Mouse (Mus musculus) limb, embryonic 11.5 days (tissue): ENCODE measurements around the gene Slc35d1. TPM values are rescaled to one million over a fixed set of nuclear protein-coding genes. Genes with fewer than 3 reads are reported as not detected.
"Not testable (repeated sequence)": the region's sequence is repeated elsewhere in the genome, so short reads cannot be mapped to it uniquely, and the experiment has no call there.

ENCODE experiments used
- ATAC-seq: fragments of 200-750 bp; cut with Nextera tagmentation; 2 replicates; pipeline ENCODE4 v1.8.0; 2017; ENCODE audit warnings: low read depth; ENCODE audit not compliant: insufficient number of reproducible peaks, low FRiP score, low TSS enrichment
- DNase-seq: peaks from one replicate; pipeline ENCODE4 v3.0.0-alpha.2; 2015; ENCODE audit warnings: low spot score
- H3K27ac ChIP-seq: fragments of 300-500 bp; sonication (generic); replicated peaks from 2 replicates; pipeline ENCODE4 v1.5.1; 2014; ENCODE audit warnings: low read depth, mild to moderate bottlenecking, low read length
- H3K27me3 ChIP-seq: fragments of 300-500 bp; sonication (generic); 2 replicates; pipeline ENCODE4 v1.6.1; 2014; ENCODE audit warnings: mild to moderate bottlenecking, low read length, mixed read lengths; ENCODE audit not compliant: control insufficient read depth, insufficient read depth
- H3K36me3 ChIP-seq: fragments of 300-500 bp; sonication (generic); 2 replicates; pipeline ENCODE4 v1.6.1; 2014; ENCODE audit warnings: mild to moderate bottlenecking, low read length, moderate library complexity, mixed read lengths; ENCODE audit not compliant: control insufficient read depth, insufficient read depth
- H3K4me1 ChIP-seq: fragments of 300-500 bp; sonication (generic); 2 replicates; pipeline ENCODE4 v1.6.1; 2014; ENCODE audit warnings: low read length, mixed read lengths; ENCODE audit not compliant: control insufficient read depth, insufficient read depth
- H3K4me2 ChIP-seq: fragments of 300-500 bp; sonication (generic); 2 replicates; pipeline ENCODE4 v1.6.1; 2014; ENCODE audit warnings: low read depth, mild to moderate bottlenecking, moderate library complexity; ENCODE audit not compliant: severe bottlenecking
- H3K4me3 ChIP-seq: fragments of 300-500 bp; sonication (generic); 2 replicates; pipeline ENCODE4 v1.5.1; 2014; ENCODE audit warnings: low read depth, low read length
- H3K9ac ChIP-seq: fragments of 300-500 bp; sonication (generic); 2 replicates; pipeline ENCODE4 v1.6.1; 2014; ENCODE audit warnings: mild to moderate bottlenecking, low read length
- H3K9me3 ChIP-seq: fragments of 300-500 bp; sonication (generic); 2 replicates; pipeline ENCODE4 v1.6.1; 2016; ENCODE audit warnings: low read length; ENCODE audit not compliant: control insufficient read depth
- WGBS: fragments of 180-500 bp; shearing (Covaris S2); extraction: QIAGEN DNeasy Blood & Tissue Kit; methylation state at CpG from one replicate; pipeline ENCODE4 v1.1.7; 2014; 5-methylcytosine and 5-hydroxymethylcytosine counted together
- polyA plus RNA-seq: library from polyadenylated mRNA; unstranded; fragments of >200 nt; fragmentation: Nextera tagmentation; extraction: Ambion mirVana; gene quantifications from 2 replicates; pipeline ENCODE4 v1.2.1, GENCODE M21; 2014

Gene Slc35d1
- polyA plus RNA-seq, 1 experiment from 2014 or later = 11.3 TPM

GRCm38 (mm10) chr4:103178635-103179318 lies 36.2 kb downstream of the Slc35d1 start:
- Histone ChIP-seq H3K9ac (no peak overlapping the region), H3K36me3 (no peaks in the 10 kb centered on the region), H3K4me2 (no peak overlapping the region), H3K9me3 (no peaks in the 10 kb centered on the region), H3K4me3 (no peak overlapping the region), H3K27ac (no peak overlapping the region), H3K4me1 (no peaks in the 10 kb centered on the region), H3K27me3 (no peaks in the 10 kb centered on the region)
- 78% methylated on average over 7 of the region's 7 CpGs for WGBS
- DNase-seq (peak; percentile 38), ATAC-seq (no peak)

GRCm38 (mm10) chr4:103177681-103178080 lies 37.3 kb downstream of the Slc35d1 start:
- no peaks in the 10 kb centered on the region for H3K9me3 ChIP-seq
- DNase-seq (no peak), ATAC-seq (no peak)
- no peak overlapping the region for H3K4me2 ChIP-seq
- H3K9ac ChIP-seq = no peak overlapping the region
- H3K27me3 ChIP-seq = no peaks in the 10 kb centered on the region
- no peaks in the 10 kb centered on the region for H3K4me1 ChIP-seq
- no peak overlapping the region for H3K27ac ChIP-seq
- H3K36me3 ChIP-seq = no peaks in the 10 kb centered on the region
- no peak overlapping the region for H3K4me3 ChIP-seq
- 93% methylated on average over 1 of the region's 1 CpGs for WGBS

DNA sequence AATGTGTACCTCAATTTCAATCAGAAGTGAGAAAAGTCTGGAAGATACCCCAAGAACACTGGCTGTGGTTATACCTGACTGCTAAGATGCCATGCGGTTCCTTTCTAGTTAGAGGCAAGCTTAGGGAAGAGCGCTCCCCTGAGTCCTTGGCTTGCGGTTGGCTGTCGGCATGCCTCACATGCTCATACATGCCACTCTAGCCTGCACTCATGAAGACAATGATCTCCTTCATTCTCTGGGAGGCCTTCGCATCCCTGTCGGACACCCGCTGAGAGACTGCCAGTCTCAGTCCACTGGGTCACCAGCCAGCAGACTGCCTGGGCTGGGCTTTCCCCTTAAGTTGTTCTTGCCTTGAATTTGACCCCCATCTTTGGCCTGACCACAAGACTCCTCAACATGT lies 41.0 kb downstream of the Slc35d1 start:
- Histone ChIP-seq H3K36me3 (no peaks in the 10 kb centered on the region), H3K4me1 (no peaks in the 10 kb centered on the region)
- 89% methylated on average over 7 of the region's 7 CpGs for WGBS

GRCm38 (mm10) chr4:103173507-103173906 lies 41.5 kb downstream of the Slc35d1 start:
- no peak overlapping the region for H3K27ac ChIP-seq

More for the DNA sequence above, 41.0 kb downstream of the Slc35d1 start:
- H3K27me3 ChIP-seq = no peaks in the 10 kb centered on the region
- DNase-seq = no peak
- H3K27ac ChIP-seq = no peak overlapping the region
- no peaks in the 10 kb centered on the region for H3K9me3 ChIP-seq
- no peak overlapping the region for H3K9ac ChIP-seq
- H3K4me2 ChIP-seq = no peak overlapping the region
- ATAC-seq = no peak
- H3K4me3 ChIP-seq = no peak overlapping the region

GRCm38 (mm10) chr4:103171256-103171655 lies 43.7 kb downstream of the Slc35d1 start:
- H3K4me1 ChIP-seq = no peaks in the 10 kb centered on the region
- 89% methylated on average over 3 of the region's 3 CpGs for WGBS

More at GRCm38 (mm10) chr4:103173507-103173906, 41.5 kb downstream of the Slc35d1 start:
- WGBS = 82% methylated on average over 6 of the region's 6 CpGs
- H3K4me2 ChIP-seq = no peak overlapping the region
- H3K9ac ChIP-seq = no peak overlapping the region
- DNase-seq = no peak
- no peak overlapping the region for H3K4me3 ChIP-seq
- no peaks in the 10 kb centered on the region for H3K27me3 ChIP-seq
- H3K36me3 ChIP-seq = no peaks in the 10 kb centered on the region
- no peaks in the 10 kb centered on the region for H3K9me3 ChIP-seq
- no peak for ATAC-seq
- no peaks in the 10 kb centered on the region for H3K4me1 ChIP-seq

GRCm38 (mm10) chr4:103166198-103166597 lies 48.8 kb downstream of the Slc35d1 start:
- H3K9ac ChIP-seq, H3K27ac ChIP-seq, H3K9me3 ChIP-seq, ATAC-seq, H3K27me3 ChIP-seq, H3K4me2 ChIP-seq, H3K36me3 ChIP-seq, H3K4me1 ChIP-seq, H3K4me3 ChIP-seq, DNase-seq: not testable (repeated sequence)
- WGBS = 93% methylated on average over 1 of the region's 1 CpGs

More at GRCm38 (mm10) chr4:103171256-103171655, 43.7 kb downstream of the Slc35d1 start:
- Histone ChIP-seq H3K4me2 (no peak overlapping the region), H3K4me3 (no peak overlapping the region), H3K27ac (no peak overlapping the region), H3K27me3 (no peaks in the 10 kb centered on the region), H3K36me3 (no peaks in the 10 kb centered on the region), H3K9ac (no peak overlapping the region), H3K9me3 (no peaks in the 10 kb centered on the region)
- ATAC-seq = no peak
- no peak for DNase-seq

DNA sequence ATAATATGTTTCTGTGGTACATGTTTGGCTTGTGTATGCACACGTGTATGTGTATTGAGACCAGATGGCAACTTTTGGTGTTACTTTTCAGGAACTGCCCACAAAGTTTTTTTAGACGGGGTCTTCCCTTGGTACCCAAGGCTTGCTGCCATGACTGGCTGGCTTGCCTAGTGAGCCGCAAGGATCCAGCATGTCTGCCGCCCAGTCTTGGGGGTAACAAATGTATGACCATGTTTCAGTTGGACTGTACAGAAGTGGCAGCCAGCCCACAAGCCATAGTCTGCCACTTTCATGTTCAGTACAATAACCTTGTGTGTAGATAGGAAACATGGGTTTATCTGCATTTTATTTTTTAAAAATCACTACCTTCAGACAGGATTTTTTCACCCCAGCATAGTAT lies 56.2 kb downstream of the Slc35d1 start:
- Histone ChIP-seq H3K9me3 (no peaks in the 10 kb centered on the region), H3K27ac (no peak overlapping the region), H3K36me3 (peaks cover 5% of the 10 kb centered on the region), H3K27me3 (no peaks in the 10 kb centered on the region), H3K9ac (no peak overlapping the region), H3K4me1 (no peaks in the 10 kb centered on the region), H3K4me3 (no peak overlapping the region), H3K4me2 (no peak overlapping the region)
- no peak for DNase-seq
- 90% methylated on average over 4 of the region's 4 CpGs for WGBS
- no peak for ATAC-seq

DNA sequence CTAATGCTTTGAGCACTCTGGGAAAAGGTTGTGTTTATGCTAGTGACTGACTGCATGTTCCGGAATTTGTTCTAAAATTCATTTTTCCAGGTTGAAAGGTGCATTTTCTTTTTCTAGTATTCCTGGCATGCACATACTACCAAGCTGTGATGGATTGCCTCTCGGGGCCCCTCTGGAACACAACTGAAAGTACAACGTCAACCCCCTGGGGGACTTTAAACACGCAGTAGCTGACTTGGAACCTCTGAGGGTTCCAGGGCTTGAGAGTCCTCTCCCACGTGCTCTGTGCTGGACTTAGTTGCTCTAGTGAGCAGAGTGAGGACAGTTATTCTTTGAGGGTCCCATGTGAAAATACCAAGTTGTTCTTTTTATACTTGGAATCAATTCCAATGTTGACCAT lies 63.0 kb downstream of the Slc35d1 start:
- no peak overlapping the region for H3K27ac ChIP-seq
- DNase-seq = no peak
- no peak overlapping the region for H3K9ac ChIP-seq
- H3K4me1 ChIP-seq = no peaks in the 10 kb centered on the region
- H3K9me3 ChIP-seq = no peaks in the 10 kb centered on the region
- H3K4me3 ChIP-seq = no peak overlapping the region
- H3K27me3 ChIP-seq = no peaks in the 10 kb centered on the region
- no peak overlapping the region for H3K4me2 ChIP-seq
- peaks cover 21% of the 10 kb centered on the region for H3K36me3 ChIP-seq
- no peak for ATAC-seq
- 91% methylated on average over 5 of the region's 5 CpGs for WGBS

DNA sequence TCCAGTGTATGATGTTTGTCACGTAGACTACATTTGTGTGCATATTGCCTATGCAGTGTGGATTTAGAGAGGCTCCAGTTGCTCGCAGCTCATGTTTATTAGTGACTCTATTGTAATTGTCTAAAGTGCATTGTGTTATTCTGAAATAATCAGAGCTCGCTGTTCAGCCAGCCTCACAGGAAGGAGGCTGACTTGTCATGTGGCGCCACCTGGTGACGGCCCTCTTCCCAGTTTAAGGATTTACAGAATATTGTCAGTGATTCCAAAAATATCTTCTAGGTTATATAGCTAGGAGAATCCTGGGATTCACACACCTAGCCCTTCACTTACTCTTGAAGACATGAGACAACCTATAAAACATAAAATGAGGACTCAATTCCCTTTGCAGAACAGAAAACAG lies 68.6 kb downstream of the Slc35d1 start:
- Histone ChIP-seq H3K9ac (no peak overlapping the region), H3K27ac (no peak overlapping the region), H3K4me1 (no peaks in the 10 kb centered on the region), H3K36me3 (peaks cover 18% of the 10 kb centered on the region), H3K4me3 (no peak overlapping the region), H3K9me3 (no peaks in the 10 kb centered on the region), H3K4me2 (no peak overlapping the region), H3K27me3 (no peaks in the 10 kb centered on the region)
- ATAC-seq (no peak), DNase-seq (peak; percentile 85)
- 55% methylated on average over 5 of the region's 5 CpGs for WGBS
